Mouse (Mus musculus) mesoderm, embryonic 11.5 days (tissue): Measurements from ENCODE around the gene Npcd.
A peak's percentile ranks its signal among the peaks of the same experiment; 100 is the strongest.

Experiments
- DNase-seq: peaks from one replicate; pipeline ENCODE4 v3.0.0-alpha.2; 2012; ENCODE audit warnings: low read depth, low spot score

The Npcd gene

DNA sequence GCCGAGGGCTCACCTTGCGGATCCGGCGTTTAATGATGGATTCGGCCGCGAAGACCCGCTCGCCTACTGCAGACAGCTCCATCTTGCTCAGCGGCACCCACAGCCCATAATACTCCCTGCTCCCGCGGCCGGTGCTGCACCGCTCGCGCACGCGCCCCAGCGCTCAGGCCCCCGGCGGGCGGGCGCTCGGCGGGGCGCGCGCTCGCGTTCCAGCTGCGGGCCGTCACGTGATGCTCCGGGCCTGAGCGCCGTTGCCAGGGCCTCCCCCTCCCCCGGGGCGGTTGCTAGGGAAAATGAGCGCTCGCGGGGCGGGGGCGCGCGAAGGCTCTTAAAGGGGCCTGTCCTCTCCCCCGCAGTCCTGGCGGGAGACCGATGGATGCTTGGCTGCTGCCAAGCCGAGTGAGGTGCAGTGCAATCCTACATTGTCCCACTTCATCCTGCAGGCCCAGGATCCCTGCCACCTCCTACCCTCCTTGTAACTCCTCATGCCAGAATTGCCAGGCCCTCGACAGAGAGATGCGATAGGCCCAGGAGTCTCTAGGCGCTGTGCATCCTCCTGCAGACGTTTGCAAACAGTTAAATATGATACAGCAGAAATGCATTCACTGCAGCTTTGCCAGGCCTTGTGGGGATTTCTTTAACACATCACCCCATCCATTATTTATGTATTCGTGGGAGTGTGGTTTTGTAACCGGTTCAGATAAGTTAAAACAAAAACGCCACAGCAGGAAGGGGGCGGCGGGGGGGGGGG lies at the start of gene Npcd, which contains the start of gene Cbx6:
Gene Npcd, minus strand, starts transcription at position 108 of the 751 bp plus-strand sequence.
Gene Cbx6, minus strand, starts transcription at position 559 of the 751 bp plus-strand sequence.
- DNase-seq = peak; percentile 97

DNA sequence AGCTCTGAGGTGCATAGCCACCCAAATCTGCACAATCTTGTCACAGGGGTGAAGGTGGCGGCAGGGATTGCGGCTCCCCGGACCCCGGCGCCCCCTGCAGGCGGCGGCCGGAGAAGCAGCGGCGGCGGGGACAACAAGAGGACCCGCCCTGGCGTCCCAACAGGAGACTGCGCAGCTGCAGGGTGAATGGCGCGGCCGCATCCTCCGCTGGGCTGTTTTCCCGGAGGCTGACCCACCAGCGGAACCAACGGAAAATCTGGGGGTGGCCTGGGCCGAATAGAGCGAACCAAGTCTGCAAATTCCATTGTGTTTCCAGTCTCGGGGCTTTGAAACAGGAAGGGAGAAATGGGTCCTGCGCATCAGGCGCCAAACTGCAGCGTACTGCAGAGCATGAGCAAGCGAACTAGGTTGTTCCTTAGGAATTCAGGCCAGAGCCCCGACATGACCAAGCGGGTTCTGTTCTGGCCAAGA lies 49.4 kb upstream of the Npcd start:
- peak; percentile 89 for DNase-seq

DNA sequence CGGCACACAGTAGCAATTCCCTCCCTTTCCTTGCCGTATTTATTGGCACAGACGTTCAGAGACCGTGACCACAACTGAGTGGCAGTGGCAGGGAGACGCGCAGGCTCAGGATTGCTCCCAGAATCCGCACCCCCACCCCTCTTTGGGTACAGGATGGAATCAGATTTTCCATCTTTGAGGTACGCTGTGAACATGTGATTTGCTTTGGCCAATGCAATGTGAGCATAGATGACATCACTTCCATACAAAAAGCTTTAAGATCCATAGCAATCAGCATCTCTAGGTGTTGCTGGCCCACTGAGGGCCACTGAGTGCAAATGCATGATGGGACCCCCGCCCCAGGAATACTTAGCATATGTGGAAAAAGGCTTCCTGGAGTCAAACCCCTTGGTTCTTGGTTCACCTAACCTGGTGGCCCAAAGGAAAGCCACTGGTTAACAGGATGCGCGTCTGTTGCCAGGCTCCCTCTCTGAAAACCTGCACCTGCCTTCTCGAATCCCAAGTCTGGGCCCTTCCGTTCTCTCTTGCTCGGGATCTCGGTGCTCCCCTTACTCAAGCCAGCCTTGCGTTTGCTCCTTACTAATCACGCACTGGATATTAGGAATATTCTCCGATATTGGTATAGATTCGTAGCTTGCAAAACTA lies 48.7 kb upstream of the Npcd start:
- peak; percentile 25 for DNase-seq

DNA sequence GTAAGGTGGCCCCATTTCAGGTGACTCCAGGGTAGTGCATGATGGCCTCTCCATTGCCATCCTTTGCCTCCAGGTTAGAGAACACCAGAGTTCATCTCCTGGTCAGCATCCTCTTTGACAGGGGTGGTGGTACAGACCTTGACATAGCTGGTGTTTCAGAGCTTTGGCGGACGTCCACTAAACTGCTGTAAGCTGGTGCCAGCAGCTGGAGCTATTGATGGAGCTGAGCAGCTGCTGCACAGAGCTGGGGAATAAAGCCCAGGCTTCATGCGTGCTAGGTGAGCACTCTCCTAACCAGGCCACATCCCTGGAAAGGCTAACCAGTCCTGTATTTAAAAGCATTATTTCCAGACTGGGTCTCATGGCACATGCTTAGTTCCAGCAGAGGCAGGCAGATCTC lies 46.4 kb upstream of the Npcd start:
- DNase-seq = no peak

DNA sequence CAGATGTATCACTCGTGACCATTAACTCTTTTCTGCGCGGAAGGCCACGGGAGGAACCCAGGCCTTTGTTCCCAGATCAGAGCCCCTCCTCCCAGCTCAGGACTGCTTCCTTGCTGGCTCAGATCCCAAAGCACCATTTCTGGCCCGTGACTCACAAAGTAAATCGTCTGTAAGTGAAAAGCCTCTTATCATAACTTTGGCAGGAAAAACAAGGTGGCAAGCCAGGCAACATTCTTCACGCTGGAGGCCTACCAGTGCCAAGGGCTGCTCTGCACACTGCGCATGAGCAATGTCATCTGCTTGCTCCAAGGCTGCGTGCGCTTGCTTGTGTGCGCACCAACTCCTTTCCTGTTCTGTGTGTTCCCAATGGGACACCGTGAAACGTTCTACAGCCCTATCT lies 45.3 kb upstream of the Npcd start:
- DNase-seq = no peak

DNA sequence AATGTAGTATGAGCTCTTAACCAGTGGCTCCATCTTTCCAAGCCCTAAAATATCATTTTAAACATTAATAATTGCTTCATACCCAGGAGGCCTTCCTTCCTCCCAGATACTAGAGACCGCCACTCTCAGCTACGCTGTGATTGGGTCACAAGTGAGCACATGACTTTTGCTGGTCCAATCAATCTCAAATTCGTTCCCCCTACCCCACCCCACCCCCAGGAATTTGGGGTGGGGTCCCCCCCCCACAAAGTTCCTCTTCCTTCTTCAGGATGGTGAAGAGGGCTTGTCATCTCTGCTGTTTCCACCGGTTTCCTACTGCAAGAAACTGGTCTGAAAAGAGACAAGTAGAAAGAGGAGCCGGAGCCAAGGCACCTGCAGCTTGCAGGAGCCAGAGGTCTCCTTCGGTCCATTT lies 44.7 kb upstream of the Npcd start:
- DNase-seq = no peak

DNA sequence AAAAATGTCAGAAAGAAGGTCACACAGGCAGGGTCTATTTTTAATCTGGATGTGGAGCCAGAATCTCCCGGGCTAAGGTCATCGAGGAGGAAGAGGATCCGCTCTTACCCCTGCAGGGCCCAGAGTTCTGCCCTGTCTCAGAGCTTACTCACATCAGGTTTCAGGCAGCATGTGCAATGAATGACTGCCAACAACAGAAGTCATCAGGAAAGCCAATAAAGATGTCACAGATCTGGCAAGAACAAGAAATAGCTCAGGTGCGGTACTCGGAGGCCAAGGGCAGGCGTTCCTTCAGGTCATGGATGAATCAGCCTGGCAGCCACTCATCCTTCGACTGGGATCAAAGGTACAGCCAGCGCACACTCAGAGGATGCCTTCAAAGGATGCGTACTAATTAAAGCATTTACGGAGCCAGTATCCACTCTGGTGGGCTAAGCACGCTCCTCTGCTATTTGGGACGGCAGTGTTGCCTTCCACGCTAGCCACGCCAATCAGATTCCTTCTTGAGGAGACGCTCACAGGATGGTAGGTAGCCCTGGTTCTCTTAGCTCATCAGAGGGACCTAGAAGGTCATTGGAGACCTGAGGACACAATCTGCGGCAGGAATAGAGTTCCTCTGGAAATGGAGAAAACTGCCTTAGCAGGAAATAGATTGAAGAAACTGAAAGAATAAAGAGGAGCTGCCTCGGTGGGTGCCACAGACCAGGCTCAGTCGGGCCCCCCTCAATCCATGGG lies 41.4 kb upstream of the Npcd start:
- no peak for DNase-seq

DNA sequence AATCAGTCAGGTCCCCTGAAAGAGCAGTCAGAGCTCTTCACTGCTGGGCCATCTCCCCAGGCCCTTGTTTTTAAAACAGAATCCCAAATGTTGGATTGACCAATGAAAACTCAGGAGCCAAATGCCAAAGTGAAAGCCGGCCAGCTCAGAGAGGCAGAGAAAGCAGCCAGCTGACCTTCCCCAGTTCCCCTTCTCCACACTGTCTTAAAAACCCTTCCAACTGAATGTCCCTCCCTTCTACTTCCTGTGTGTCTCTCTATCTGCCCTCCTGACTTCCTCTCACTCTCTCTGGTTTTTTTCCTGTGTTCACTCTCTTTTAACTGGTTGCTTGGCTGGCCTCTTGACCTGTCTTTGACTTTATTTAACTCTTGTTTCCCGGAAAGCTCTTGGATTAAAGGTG lies 40.0 kb upstream of the Npcd start:
- DNase-seq = no peak

DNA sequence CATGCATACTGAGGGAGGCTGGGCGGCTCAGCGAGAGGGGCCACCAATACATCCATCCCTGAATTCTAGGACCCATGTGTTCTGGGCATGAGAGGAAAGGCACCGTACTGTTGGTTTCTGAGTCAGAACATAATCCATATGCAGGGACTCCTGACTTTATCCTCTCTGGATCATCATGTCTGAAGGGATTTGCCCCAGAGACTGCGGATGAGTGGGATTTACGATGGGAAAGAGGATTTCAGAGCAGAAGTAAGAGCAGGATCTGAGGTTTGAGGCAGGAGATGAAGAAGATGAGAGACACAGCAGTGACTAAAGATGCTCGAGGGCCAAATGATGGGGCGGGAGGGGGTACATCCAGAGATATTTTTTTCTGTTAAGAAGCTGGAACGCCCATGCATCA lies 39.5 kb upstream of the Npcd start:
- DNase-seq = no peak

DNA sequence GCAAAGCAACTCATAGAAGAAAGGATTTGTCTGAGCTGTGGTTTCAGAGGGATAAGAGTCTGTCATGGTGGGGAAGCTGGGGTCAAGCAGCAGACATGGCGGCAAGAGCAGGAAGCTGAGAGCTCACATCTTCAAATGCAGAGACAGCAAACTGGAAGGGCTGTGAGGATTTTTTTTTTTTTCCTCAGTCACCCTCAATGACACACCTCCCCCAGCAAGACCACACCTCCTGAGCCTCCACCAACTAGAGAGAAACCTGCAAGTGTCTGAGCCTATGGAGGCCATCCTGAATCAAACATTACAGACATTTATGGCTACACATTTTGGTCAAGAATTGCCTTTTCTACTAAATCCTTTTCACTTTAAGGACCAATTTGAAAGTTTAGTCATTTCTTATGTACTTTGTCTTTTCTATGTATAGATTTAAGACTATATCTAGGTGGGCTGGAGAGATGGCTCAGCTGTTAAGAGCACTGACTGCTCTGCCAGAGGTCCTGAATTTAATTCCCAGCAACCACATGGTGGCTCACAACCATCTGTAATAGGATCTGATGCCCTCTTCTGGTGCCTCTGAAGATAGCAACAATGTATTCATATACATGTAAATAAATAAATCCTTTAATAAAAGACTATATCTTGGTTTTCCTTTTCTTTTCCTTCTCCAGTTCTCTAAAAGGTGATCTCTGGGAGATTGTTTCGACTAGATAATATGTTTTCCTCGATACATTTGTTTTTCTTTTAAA lies 33.4 kb upstream of the Npcd start:
- DNase-seq = no peak

DNA sequence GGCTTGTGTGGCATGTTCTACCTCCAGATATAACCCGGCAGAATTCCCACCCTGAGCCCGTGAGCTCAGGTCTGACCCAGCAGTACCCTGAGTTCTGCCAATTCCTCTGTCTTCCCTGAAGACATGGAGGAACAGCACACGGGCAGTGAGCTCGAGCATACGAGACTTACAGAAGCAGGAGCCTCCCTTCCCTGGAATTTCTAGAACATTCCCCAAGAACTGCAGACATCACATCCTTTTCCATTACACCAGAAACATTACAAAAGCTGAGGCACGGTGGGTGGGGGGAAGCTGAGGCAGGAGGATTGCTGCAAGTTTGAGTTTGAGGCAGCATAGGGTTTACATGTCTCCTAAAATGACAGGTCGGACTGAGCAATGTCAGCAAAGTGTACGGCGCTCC lies 25.8 kb upstream of the Npcd start:
- no peak for DNase-seq

DNA sequence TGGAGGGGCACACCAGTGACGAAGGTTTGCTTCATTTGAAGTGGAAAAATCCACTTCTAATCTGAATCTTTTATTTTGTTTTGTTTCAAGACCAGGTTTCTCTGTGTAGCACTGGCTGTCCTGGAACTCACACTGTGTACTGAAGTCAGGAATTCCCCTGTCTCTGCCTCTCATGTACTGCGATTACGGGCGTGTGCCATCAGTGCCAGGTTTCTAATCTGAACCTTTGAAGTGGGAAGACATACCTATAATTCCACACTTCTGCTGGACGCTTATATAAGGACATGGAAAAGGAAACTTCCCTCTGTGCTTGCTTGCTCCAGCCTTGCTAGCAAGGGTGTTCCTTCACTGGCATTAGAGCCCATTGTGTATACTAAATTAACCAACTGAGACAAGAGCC lies 24.9 kb upstream of the Npcd start:
- no peak for DNase-seq

DNA sequence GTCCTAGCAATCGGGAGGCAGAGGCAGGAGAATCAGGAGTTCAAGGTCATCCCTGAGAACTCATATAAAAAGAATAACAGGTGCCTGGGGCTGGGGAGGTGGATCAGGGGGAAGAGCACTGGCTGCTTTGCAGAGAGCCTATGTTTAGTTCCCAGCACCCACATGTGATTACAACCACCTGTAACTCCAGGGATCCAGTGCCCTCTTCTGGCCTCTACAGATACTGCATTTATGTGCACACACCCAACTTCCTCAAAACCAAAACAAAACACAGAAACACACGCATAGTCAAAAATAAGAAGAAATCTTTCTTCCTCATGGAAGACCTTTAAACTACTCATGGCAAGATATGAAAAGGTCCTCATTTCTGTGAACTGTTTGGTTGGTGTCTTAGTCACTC lies 16.1 kb upstream of the Npcd start:
- DNase-seq = no peak

DNA sequence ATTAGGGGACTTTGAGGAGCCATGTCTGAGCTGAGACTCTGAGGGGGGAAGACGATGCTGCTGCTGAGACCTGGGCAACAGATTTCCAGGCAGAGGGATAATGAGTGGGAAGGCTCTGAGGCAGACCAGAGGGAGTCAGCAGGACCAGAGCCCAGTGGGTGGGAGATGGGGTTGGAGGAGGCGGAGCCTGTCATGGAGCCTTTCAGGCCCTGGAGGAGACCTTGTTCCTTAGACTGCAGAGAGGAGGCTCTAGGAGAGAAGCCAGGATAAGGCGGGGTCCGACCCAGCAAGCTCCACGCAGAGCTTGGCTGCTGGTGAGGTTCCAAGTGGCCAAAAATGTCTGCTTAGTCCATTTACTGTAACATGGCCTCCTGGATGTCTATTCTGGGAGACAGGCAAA lies 13.1 kb upstream of the Npcd start:
- no peak for DNase-seq

DNA sequence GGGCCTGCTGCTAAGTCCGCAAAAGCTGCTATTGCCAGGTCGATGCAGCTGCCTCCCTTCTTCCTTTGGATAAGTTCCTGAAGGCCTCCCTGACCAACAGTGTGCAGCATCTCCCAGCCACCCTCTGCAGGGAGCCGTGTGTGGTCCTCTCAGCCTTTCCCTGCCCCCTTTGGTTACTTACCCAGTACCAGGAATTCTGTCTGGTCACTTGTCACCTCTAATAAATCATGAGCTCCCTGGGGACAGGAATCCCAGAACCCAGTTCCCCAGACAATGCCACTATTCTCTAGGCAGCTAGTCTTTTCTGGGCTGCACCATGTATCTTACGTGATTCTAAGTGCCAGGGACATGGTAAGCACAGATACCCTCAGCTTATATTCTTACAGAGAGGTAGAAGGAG lies 11.9 kb upstream of the Npcd start:
- no peak for DNase-seq

DNA sequence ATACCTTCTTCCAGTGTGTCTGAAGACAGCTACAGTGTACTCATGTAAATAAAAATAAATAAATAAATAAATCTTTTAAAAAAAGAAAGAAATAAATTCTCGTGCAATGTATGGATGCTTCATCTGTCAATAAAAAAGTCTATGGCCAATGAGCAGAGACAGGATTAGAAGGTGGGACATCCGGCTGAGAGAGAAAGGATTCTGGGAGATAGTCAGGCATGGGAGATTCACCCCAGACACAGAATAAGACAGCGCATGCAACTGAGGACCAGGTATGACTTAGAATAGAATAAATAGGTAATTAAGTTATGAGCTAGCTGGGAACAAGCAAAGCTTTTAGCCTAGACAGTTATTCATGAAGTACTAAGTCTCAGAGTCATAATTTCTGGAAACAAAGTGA lies 8.9 kb upstream of the Npcd start:
- no peak for DNase-seq

DNA sequence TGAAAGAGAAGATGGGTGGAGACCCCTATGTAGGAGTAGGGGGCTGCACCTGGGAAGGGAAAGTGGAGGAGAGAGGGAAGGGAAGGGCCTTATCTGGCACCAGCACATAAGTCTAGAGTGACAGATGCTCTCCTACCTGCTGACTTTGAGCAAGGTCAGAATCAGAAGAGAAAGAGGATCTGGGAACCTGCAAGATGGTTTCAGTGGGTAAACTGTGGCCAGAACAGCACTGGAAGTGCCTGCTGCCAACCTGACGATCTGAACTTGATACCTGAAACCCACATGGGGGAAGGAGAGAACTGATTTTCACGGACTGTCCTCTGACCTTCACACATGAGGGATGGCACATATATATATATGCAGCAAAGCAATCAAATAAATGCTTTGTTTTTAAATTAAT lies 6.2 kb upstream of the Npcd start:
- no peak for DNase-seq

DNA sequence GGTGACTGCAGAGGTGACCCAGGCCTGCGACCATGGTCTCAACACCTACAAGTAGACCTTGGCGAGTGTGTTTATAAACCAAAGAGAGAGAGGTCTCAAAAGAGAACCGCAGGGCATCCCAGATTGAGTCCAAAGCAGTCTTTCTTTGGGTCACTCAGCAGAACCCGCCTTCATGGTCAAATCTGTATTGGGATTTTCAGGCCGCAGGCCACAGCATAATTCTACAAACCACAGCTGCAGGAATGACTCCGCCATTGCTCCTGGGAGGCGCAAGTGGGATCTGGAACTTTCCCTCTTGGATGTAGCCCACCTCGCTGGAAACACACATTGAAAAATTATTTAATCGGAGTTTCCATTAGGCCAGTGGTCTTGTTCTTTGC lies 834 bp upstream of the Npcd start:
- DNase-seq = no peak

DNA sequence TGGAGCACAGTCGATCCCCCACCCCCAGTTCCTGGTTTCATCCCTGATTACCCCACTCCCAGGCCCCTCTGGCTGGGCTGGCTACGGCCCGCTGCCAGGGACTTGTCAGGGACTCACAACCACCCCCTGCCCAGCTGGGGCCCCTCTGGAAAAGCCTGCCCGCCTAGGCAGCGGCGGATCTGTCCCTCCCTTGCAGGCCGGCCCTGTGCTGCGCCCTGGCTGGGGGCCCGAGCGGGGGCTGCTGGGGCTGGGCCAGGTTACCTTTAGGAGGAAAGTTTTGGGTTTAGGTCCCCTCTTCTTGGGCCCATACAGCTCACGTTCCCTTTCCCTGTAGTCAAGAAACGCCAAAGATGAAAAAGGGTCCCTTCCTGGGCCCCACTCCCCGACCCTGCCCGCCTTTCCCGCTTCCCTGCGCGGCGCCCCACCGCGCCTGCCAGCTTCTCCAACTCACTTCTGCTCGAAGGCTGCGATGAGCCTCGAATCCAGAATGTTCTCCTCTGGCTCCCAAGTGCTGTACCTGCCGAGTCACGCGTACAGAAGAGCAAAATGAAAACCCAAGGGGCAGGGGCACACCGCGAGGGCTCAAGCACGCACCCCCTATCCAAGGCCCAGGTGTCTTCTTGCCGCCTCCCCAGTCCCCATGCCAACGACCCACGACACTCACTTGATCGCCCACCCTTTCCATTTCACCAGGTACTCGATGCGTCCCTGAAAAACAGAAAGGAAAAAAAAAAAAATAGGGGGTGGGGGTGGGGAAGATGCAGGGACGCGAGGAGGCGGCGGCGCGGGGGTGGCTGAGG lies 586 bp downstream of the Npcd start:
- DNase-seq = no peak

DNA sequence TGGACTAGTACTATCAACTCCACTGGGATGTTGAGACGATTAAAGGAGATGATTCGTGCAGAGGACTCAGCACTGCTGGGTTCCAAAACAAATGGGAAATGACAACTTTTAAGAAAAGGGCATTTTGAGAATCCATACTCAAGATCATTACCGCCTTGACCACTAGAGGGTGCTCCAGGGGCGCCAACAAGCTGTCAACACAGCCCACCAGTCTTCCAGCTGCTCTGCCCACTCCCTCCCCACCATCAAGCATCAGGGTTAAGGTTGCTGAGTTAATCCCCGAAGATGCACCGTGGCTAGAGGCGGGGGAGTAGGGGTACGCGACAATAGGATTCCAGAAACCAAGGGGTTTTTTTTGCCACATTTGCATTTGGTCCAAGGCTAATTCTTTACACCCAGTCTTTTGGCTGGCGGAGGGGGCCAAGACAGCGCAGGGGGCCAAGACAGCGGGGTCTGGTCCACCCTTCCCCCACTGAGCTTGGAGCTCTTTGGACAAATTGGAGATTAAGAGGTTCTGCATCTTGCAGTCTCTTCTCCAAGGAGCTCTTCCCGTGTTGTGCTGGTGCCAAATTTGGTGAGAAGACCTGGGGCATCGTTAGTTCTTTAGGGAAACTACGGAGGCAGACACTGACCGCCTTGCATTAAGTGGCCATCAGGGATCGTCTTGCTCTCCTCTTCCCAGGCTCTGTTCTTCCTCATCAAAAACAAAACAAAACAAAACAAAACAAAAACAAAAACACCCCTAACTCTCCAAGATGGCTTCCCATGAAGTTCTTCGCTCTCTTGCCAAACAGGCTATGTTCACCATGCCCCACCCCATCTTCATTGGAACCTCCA lies 1.8 kb downstream of the Npcd start:
- DNase-seq = peak; percentile 86
